Mouse (Mus musculus): ENCODE measurements at regions not wholly inside any gene's neighbourhood (a gene's known extent, or its start where the extent isn't known, plus 50 kb on each side); places are given as distances from the start of the nearest gene placed in this dataset.
"Not testable (repeated sequence)": the region's sequence is repeated elsewhere in the genome, so short reads cannot be mapped to it uniquely, and the experiment has no call there.

DNA sequence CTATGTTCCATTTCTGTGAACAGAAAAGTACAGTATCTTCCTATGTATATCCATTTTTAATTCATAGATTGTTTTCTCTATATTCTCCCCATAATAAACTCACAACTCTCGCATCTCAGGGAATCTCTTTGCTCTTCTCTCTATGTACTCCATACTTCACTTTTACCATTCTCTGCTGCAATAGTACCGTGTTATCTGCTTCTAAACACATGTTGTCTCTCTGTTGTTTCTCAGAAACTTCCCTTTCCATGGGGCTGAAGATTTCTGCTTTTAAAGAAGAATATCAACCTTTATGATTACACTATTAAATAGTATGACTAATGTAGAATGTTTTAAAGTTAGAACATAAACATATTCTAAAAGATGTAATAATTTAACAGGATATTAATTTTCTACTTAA is 207.9 kb upstream of the Cntn3 start:
- Histone ChIP-seq H3K9me3 (ENCODE audit: control insufficient read depth, low read depth, low read length) (no peaks in the 10 kb centered on the region), H3K27me3 (ENCODE audit: control insufficient read depth, insufficient read depth, low read length) (no peaks in the 10 kb centered on the region), H3K4me1 (ENCODE audit: control insufficient read depth, insufficient read depth, low read length) (no peaks in the 10 kb centered on the region), H3K4me3 (ENCODE audit: low read depth, low read length) (no peak overlapping the region), H3K36me3 (ENCODE audit: control insufficient read depth, insufficient read depth, low read length) (no peaks in the 10 kb centered on the region), H3K27ac (ENCODE audit: low read length) (no peak overlapping the region), H3K9ac (replicated peaks; ENCODE audit: low read depth, low read length) (no peak overlapping the region), H3K4me2 (replicated peaks; ENCODE audit: low read depth, low read length) (no peak overlapping the region)
- no peak for ATAC-seq (ENCODE audit: insufficient number of reproducible peaks, insufficient read depth, low FRiP score, low read depth)
- WGBS: 89% methylated on average over 2 of the region's 2 CpGs

DNA sequence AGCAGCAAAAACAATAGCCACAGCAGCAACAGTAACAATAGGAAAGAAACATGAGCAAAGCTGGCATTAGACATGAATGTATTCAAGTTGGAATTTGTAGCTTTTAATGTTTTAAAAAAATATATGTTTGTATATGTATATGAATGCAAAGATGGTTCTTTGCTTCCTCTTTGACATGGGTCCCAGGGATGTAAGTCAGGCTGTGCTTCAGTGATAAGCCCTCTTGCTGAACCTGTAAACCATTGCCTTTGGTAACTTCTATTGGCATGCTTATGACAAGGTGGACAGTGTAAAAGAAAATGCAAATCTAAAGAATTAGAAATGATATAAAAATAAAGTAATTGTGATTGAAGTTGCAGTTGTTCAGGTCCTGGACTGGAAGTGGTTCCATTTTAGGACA is 201.7 kb upstream of the Cntn3 start:
- Histone ChIP-seq H3K27me3 (ENCODE audit: control insufficient read depth, insufficient read depth, low read length) (no peaks in the 10 kb centered on the region), H3K4me2 (replicated peaks; ENCODE audit: low read depth, low read length) (no peak overlapping the region), H3K4me3 (ENCODE audit: low read depth, low read length) (no peak overlapping the region), H3K27ac (ENCODE audit: low read length) (no peak overlapping the region), H3K36me3 (ENCODE audit: control insufficient read depth, insufficient read depth, low read length) (no peaks in the 10 kb centered on the region), H3K9ac (replicated peaks; ENCODE audit: low read depth, low read length) (no peak overlapping the region), H3K9me3 (ENCODE audit: control insufficient read depth, low read depth, low read length) (no peaks in the 10 kb centered on the region), H3K4me1 (ENCODE audit: control insufficient read depth, insufficient read depth, low read length) (no peaks in the 10 kb centered on the region)
- no peak for ATAC-seq (ENCODE audit: insufficient number of reproducible peaks, insufficient read depth, low FRiP score, low read depth)

DNA sequence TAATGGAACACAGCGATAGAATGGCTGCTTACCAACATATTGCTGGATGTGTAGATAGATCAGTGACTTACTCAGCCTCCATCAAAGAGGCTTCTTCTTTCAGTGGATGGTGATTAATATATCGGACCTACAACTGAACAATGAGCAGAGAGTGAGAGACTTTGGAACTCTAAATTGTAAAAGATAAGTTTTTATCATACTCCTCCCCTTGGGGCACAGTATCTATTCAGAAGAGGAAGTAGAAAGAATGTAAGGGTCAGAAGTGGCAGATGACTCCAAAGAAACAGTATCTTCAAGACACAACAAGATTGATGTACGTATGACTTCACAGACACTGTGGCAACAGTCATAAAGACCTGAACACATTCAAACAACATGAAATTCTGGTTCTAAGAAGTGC is 189.5 kb upstream of the Cntn3 start:
- no peak overlapping the region for H3K9ac ChIP-seq (replicated peaks; ENCODE audit: low read depth, low read length)
- H3K4me1 ChIP-seq (ENCODE audit: control insufficient read depth, insufficient read depth, low read length): no peaks in the 10 kb centered on the region
- H3K27me3 ChIP-seq (ENCODE audit: control insufficient read depth, insufficient read depth, low read length): no peaks in the 10 kb centered on the region
- H3K4me3 ChIP-seq (ENCODE audit: low read depth, low read length): no peak overlapping the region
- no peak for ATAC-seq (ENCODE audit: insufficient number of reproducible peaks, insufficient read depth, low FRiP score, low read depth)
- no peaks in the 10 kb centered on the region for H3K9me3 ChIP-seq (ENCODE audit: control insufficient read depth, low read depth, low read length)
- H3K27ac ChIP-seq (ENCODE audit: low read length): no peak overlapping the region
- WGBS: 88% methylated on average over 3 of the region's 3 CpGs
- H3K4me2 ChIP-seq (replicated peaks; ENCODE audit: low read depth, low read length): no peak overlapping the region
- H3K36me3 ChIP-seq (ENCODE audit: control insufficient read depth, insufficient read depth, low read length): no peaks in the 10 kb centered on the region

DNA sequence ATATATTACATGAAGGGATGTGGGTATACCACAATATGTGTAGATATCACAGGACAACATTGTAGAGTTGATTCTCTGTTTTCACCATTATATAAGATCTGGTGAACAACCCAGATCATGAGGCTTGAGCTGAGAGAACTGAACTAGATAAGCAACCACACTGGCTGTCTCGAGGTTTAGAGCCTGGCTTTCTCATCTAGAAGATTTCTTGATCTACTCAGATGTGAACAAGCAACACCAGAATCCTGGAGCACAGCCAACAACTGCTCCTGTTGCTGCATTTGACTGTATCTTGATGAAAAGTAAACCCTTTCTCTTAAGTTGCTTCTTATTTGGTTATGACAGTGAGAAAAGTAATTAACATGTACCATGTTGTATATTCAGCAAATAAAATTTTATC is 182.1 kb upstream of the Cntn3 start:
- H3K4me1 ChIP-seq (ENCODE audit: control insufficient read depth, insufficient read depth, low read length): no peaks in the 10 kb centered on the region
- H3K9me3 ChIP-seq (ENCODE audit: control insufficient read depth, low read depth, low read length): no peaks in the 10 kb centered on the region
- no peaks in the 10 kb centered on the region for H3K27me3 ChIP-seq (ENCODE audit: control insufficient read depth, insufficient read depth, low read length)
- H3K27ac ChIP-seq (ENCODE audit: low read length): no peak overlapping the region
- H3K9ac ChIP-seq (replicated peaks; ENCODE audit: low read depth, low read length): no peak overlapping the region
- no peaks in the 10 kb centered on the region for H3K36me3 ChIP-seq (ENCODE audit: control insufficient read depth, insufficient read depth, low read length)
- H3K4me2 ChIP-seq (replicated peaks; ENCODE audit: low read depth, low read length): no peak overlapping the region
- ATAC-seq (ENCODE audit: insufficient number of reproducible peaks, insufficient read depth, low FRiP score, low read depth): no peak
- no peak overlapping the region for H3K4me3 ChIP-seq (ENCODE audit: low read depth, low read length)
- 70% methylated on average over 1 of the region's 1 CpGs for WGBS

DNA sequence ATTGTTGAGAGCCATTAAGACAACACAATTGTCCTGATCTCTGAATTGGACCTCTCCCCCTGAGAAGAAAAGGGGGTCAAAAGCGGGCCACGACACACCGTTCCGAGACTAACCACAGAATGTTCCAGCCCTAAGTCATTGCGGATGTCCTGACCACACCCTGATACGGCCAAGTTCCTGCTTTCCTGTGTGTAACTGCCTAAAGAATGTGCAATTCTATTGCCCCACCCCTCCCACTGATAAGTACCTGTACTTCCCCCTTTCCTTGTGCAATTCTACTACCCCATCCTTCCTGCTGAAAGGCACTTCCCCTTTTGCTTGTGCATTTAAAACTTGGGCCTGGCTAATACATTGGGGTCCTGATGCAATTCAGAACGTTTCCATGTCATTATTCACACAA is 177.3 kb upstream of the Cntn3 start:
- not testable (repeated sequence) for H3K9me3 ChIP-seq (ENCODE audit: control insufficient read depth, low read depth, low read length); H3K4me2 ChIP-seq (replicated peaks; ENCODE audit: low read depth, low read length); H3K4me1 ChIP-seq (ENCODE audit: control insufficient read depth, insufficient read depth, low read length); ATAC-seq (ENCODE audit: insufficient number of reproducible peaks, insufficient read depth, low FRiP score, low read depth); H3K4me3 ChIP-seq (ENCODE audit: low read depth, low read length); H3K36me3 ChIP-seq (ENCODE audit: control insufficient read depth, insufficient read depth, low read length); H3K9ac ChIP-seq (replicated peaks; ENCODE audit: low read depth, low read length); H3K27ac ChIP-seq (ENCODE audit: low read length); H3K27me3 ChIP-seq (ENCODE audit: control insufficient read depth, insufficient read depth, low read length)
- WGBS: 89% methylated on average over 7 of the region's 7 CpGs

DNA sequence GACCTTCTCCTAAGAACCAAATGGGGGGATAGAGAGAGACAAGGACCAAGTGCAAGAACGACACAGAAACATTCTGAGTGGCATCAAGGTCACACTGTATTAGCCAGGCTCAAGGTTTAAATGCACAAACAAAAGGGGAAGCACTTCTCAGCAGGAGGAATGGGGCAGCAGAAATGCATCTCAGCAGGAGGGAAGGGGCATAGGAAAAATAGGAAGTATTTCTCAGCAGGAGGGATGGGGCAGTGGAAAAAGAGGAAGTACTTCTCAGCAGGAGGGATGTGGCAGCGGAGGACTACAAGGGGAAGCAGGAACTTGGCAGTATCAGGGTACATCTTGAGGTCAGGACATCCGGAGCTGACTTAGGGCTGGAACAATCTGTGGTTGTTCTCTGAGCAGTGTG is 173.5 kb upstream of the Cntn3 start:
- not testable (repeated sequence) for H3K36me3 ChIP-seq (ENCODE audit: control insufficient read depth, insufficient read depth, low read length); H3K4me3 ChIP-seq (ENCODE audit: low read depth, low read length); H3K4me2 ChIP-seq (replicated peaks; ENCODE audit: low read depth, low read length); H3K9ac ChIP-seq (replicated peaks; ENCODE audit: low read depth, low read length); H3K27ac ChIP-seq (ENCODE audit: low read length); H3K4me1 ChIP-seq (ENCODE audit: control insufficient read depth, insufficient read depth, low read length); H3K9me3 ChIP-seq (ENCODE audit: control insufficient read depth, low read depth, low read length); H3K27me3 ChIP-seq (ENCODE audit: control insufficient read depth, insufficient read depth, low read length); ATAC-seq (ENCODE audit: insufficient number of reproducible peaks, insufficient read depth, low FRiP score, low read depth)
- WGBS: 79% methylated on average over 3 of the region's 3 CpGs

DNA sequence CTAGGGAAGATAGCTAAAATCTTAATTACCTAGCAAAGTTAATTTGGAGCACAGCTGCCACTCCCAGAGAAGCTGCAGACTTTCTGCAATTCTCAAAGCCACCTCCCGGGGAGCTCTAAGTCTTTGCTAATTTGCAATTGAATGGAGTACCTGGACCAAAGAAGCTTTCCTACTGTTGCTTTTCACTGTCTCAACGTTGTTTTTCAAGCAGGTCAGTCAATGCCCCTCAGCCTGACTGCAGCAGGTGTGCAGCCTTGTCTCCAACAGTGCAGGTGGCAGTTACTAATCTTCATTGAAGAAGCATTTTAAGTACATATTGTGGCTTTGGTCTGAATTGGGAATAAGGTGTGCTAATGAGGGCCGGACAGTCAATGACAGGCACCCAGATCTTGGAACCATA is 164.3 kb upstream of the Cntn3 start:
- not testable (repeated sequence) for H3K9ac ChIP-seq (replicated peaks; ENCODE audit: low read depth, low read length); H3K4me3 ChIP-seq (ENCODE audit: low read depth, low read length); H3K9me3 ChIP-seq (ENCODE audit: control insufficient read depth, low read depth, low read length); H3K36me3 ChIP-seq (ENCODE audit: control insufficient read depth, insufficient read depth, low read length); ATAC-seq (ENCODE audit: insufficient number of reproducible peaks, insufficient read depth, low FRiP score, low read depth); H3K27ac ChIP-seq (ENCODE audit: low read length); H3K27me3 ChIP-seq (ENCODE audit: control insufficient read depth, insufficient read depth, low read length); H3K4me2 ChIP-seq (replicated peaks; ENCODE audit: low read depth, low read length); H3K4me1 ChIP-seq (ENCODE audit: control insufficient read depth, insufficient read depth, low read length)
- WGBS: 67% methylated on average over 3 of the region's 3 CpGs

DNA sequence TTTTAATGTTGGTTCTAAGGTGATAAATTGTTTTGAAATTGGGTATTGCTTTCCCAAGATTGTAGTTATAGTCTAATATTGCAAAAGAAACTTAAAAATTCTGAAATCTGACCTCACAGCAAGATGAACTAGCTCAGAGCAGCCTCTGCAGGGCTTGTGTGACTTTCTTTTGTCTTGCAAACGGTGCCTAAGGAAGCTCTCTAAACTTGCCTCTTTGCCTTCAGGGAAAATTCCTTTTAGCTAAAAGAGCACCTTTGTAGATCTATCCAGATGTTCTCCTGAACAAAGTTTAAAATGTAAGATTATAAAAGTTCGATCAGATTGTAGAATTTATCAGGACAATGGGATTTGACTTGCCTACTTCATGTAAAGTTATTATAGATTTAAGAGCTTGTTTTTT is 160.8 kb upstream of the Cntn3 start:
- H3K4me3 ChIP-seq (ENCODE audit: low read depth, low read length): no peak overlapping the region
- no peak for ATAC-seq (ENCODE audit: insufficient number of reproducible peaks, insufficient read depth, low FRiP score, low read depth)
- no peak overlapping the region for H3K27ac ChIP-seq (ENCODE audit: low read length)
- no peaks in the 10 kb centered on the region for H3K27me3 ChIP-seq (ENCODE audit: control insufficient read depth, insufficient read depth, low read length)
- H3K4me2 ChIP-seq (replicated peaks; ENCODE audit: low read depth, low read length): no peak overlapping the region
- no peak overlapping the region for H3K9ac ChIP-seq (replicated peaks; ENCODE audit: low read depth, low read length)
- H3K36me3 ChIP-seq (ENCODE audit: control insufficient read depth, insufficient read depth, low read length): no peaks in the 10 kb centered on the region
- H3K4me1 ChIP-seq (ENCODE audit: control insufficient read depth, insufficient read depth, low read length): no peaks in the 10 kb centered on the region
- 72% methylated on average over 2 of the region's 2 CpGs for WGBS
- H3K9me3 ChIP-seq (ENCODE audit: control insufficient read depth, low read depth, low read length): no peaks in the 10 kb centered on the region

DNA sequence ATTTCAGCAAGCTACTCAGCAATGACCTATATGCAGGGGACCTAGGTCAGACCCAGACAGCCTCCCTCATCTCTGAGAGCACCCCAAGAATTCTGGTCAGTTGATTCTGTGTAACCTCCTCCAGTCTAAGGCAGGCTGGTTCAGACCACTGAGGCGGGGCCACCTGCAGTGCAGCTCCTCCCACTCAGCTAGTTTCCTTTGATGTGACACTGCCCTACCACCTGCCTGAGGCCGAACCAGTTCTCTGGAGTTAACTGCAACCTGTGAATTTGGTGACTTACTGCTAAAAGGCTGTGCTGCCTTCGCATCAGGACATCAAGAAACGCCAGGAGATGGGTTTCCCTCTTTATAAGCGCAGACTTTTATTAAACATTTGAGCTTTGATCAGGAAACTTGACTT is 159.1 kb upstream of the Cntn3 start:
- no peaks in the 10 kb centered on the region for H3K36me3 ChIP-seq (ENCODE audit: control insufficient read depth, insufficient read depth, low read length)
- ATAC-seq (ENCODE audit: insufficient number of reproducible peaks, insufficient read depth, low FRiP score, low read depth): no peak
- H3K27me3 ChIP-seq (ENCODE audit: control insufficient read depth, insufficient read depth, low read length): no peaks in the 10 kb centered on the region
- H3K9me3 ChIP-seq (ENCODE audit: control insufficient read depth, low read depth, low read length): no peaks in the 10 kb centered on the region
- no peak overlapping the region for H3K4me2 ChIP-seq (replicated peaks; ENCODE audit: low read depth, low read length)
- no peak overlapping the region for H3K4me3 ChIP-seq (ENCODE audit: low read depth, low read length)
- H3K27ac ChIP-seq (ENCODE audit: low read length): no peak overlapping the region
- H3K4me1 ChIP-seq (ENCODE audit: control insufficient read depth, insufficient read depth, low read length): no peaks in the 10 kb centered on the region
- H3K9ac ChIP-seq (replicated peaks; ENCODE audit: low read depth, low read length): no peak overlapping the region
- WGBS: 52% methylated on average over 5 of the region's 5 CpGs
